Mouse (Mus musculus) embryonic facial prominence, embryonic 10.5 days (tissue): ENCODE measurements around the gene Brd7. TPM values are rescaled to one million over a fixed set of nuclear protein-coding genes. Genes with fewer than 3 reads are reported as not detected.

Experiments used
- DNase-seq: peaks from one replicate; pipeline ENCODE4 v3.0.0-alpha.2; 2017; ENCODE audit warnings: low spot score
- H3K27ac ChIP-seq: fragments of 300-500 bp; sonication (generic); replicated peaks from 2 replicates; pipeline ENCODE4 v1.5.1; 2016; ENCODE audit warnings: mild to moderate bottlenecking
- H3K27me3 ChIP-seq: fragments of 300-500 bp; sonication (generic); replicated peaks from 2 replicates; pipeline ENCODE4 v1.6.1; 2016; ENCODE audit warnings: low read depth, mild to moderate bottlenecking; ENCODE audit not compliant: poor library complexity, severe bottlenecking
- H3K36me3 ChIP-seq: fragments of 300-500 bp; sonication (generic); replicated peaks from 2 replicates; pipeline ENCODE4 v1.6.1; 2016; ENCODE audit warnings: mild to moderate bottlenecking, moderate library complexity
- H3K4me1 ChIP-seq: fragments of 300-500 bp; sonication (generic); 2 replicates; pipeline ENCODE4 v1.6.1; 2016
- H3K4me3 ChIP-seq: fragments of 300-500 bp; sonication (generic); 2 replicates; pipeline ENCODE4 v1.5.1; 2016; ENCODE audit warnings: mild to moderate bottlenecking, moderate library complexity
- H3K9me3 ChIP-seq: fragments of 300-500 bp; sonication (generic); 2 replicates; pipeline ENCODE4 v1.6.1; 2016; ENCODE audit warnings: mild to moderate bottlenecking
- WGBS: fragments of 180-500 bp; shearing (Covaris S2); methylation state at CpG from one replicate; pipeline ENCODE4 v1.1.7; 2016; 5-methylcytosine and 5-hydroxymethylcytosine counted together
- polyA plus RNA-seq: library from polyadenylated mRNA; unstranded; fragments of >200 nt; fragmentation: Nextera tagmentation; extraction: Ambion mirVana; gene quantifications from 2 replicates; pipeline ENCODE4 v1.2.1, GENCODE M21; 2016

Brd7 gene
- polyA plus RNA-seq, 1 experiment from 2014 or later, result 86.5 TPM

GRCm38 (mm10) chr8:88301589-88302437 is 60.2 kb downstream of the Brd7 start:
- no peak overlapping the region for H3K4me3 ChIP-seq
- no peaks in the 10 kb centered on the region for H3K36me3 ChIP-seq
- no peak for DNase-seq
- peaks cover 5% of the 10 kb centered on the region; the same call in 1 of the 2 replicates for H3K27me3 ChIP-seq
- H3K9me3 ChIP-seq, result no peaks in the 10 kb centered on the region
- peaks cover 25% of the 10 kb centered on the region for H3K4me1 ChIP-seq
- peak overlapping the region; percentile 44 for H3K27ac ChIP-seq
- WGBS, result 76% methylated on average over 15 of the region's 15 CpGs

- Histone ChIP-seq H3K9me3 (no peaks in the 10 kb centered on the region), H3K4me3 (no peak overlapping the region), H3K27me3 (peaks cover 5% of the 10 kb centered on the region; the same call in 1 of the 2 replicates), H3K27ac (peak overlapping the region; percentile 52), H3K36me3 (no peaks in the 10 kb centered on the region), H3K4me1 (peaks cover 25% of the 10 kb centered on the region)
- 82% methylated on average over 10 of the region's 10 CpGs for WGBS
- no peak for DNase-seq
Observed at GRCm38 (mm10) chr8:88299907-88300603, 61.9 kb downstream of the Brd7 start.

- Histone ChIP-seq H3K4me3 (no peak overlapping the region), H3K9me3 (no peaks in the 10 kb centered on the region), H3K27me3 (peaks cover 5% of the 10 kb centered on the region; the same call in 1 of the 2 replicates), H3K27ac (no peak overlapping the region), H3K36me3 (no peaks in the 10 kb centered on the region), H3K4me1 (peaks cover 25% of the 10 kb centered on the region)
- DNase-seq, result no peak
- 89% methylated on average over 10 of the region's 10 CpGs for WGBS
Observed at GRCm38 (mm10) chr8:88298733-88299103, 63.3 kb downstream of the Brd7 start.

GRCm38 (mm10) chr8:88297976-88298732 is 63.8 kb downstream of the Brd7 start:
- Histone ChIP-seq H3K36me3 (no peaks in the 10 kb centered on the region), H3K4me1 (peaks cover 25% of the 10 kb centered on the region), H3K27ac (no peak overlapping the region), H3K27me3 (peaks cover 5% of the 10 kb centered on the region; the same call in 1 of the 2 replicates), H3K9me3 (no peaks in the 10 kb centered on the region), H3K4me3 (no peak overlapping the region)
- DNase-seq, result no peak
- 62% methylated on average over 12 of the region's 12 CpGs for WGBS

GRCm38 (mm10) chr8:88294977-88295376 is 67.0 kb downstream of the Brd7 start:
- Histone ChIP-seq H3K4me3 (no peak overlapping the region), H3K4me1 (peaks cover 4% of the 10 kb centered on the region), H3K27ac (no peak overlapping the region), H3K9me3 (no peaks in the 10 kb centered on the region), H3K36me3 (no peaks in the 10 kb centered on the region), H3K27me3 (peaks cover 5% of the 10 kb centered on the region; the same call in 1 of the 2 replicates)
- 84% methylated on average over 2 of the region's 2 CpGs for WGBS
- DNase-seq, result no peak

GRCm38 (mm10) chr8:88293590-88294356 is 68.2 kb downstream of the Brd7 start:
- Histone ChIP-seq H3K4me3 (no peak overlapping the region), H3K4me1 (peaks cover 3% of the 10 kb centered on the region), H3K27me3 (no peaks in the 10 kb centered on the region), H3K36me3 (no peaks in the 10 kb centered on the region), H3K9me3 (no peaks in the 10 kb centered on the region), H3K27ac (no peak overlapping the region)
- 90% methylated on average over 9 of the region's 9 CpGs for WGBS
- no peak for DNase-seq

- WGBS, result 86% methylated on average over 3 of the region's 3 CpGs
- Histone ChIP-seq H3K27ac (no peak overlapping the region), H3K9me3 (no peaks in the 10 kb centered on the region), H3K4me1 (peaks cover 10% of the 10 kb centered on the region), H3K36me3 (no peaks in the 10 kb centered on the region), H3K4me3 (no peak overlapping the region), H3K27me3 (no peaks in the 10 kb centered on the region)
- DNase-seq, result no peak
Observed at GRCm38 (mm10) chr8:88292926-88293325, 69.1 kb downstream of the Brd7 start.

- no peaks in the 10 kb centered on the region for H3K9me3 ChIP-seq
- DNase-seq, result no peak
- H3K4me1 ChIP-seq, result peaks cover 11% of the 10 kb centered on the region
- no peaks in the 10 kb centered on the region for H3K36me3 ChIP-seq
- no peak overlapping the region for H3K4me3 ChIP-seq
- 89% methylated on average over 11 of the region's 11 CpGs for WGBS
- no peaks in the 10 kb centered on the region for H3K27me3 ChIP-seq
- no peak overlapping the region for H3K27ac ChIP-seq
Observed at GRCm38 (mm10) chr8:88291305-88291690, 70.7 kb downstream of the Brd7 start.

GRCm38 (mm10) chr8:88290326-88291304 is 71.4 kb downstream of the Brd7 start:
- H3K27me3 ChIP-seq, result no peaks in the 10 kb centered on the region
- no peaks in the 10 kb centered on the region for H3K36me3 ChIP-seq
- 82% methylated on average over 13 of the region's 13 CpGs for WGBS
- no peak overlapping the region for H3K4me3 ChIP-seq
- no peak overlapping the region for H3K27ac ChIP-seq
- peaks cover 16% of the 10 kb centered on the region for H3K4me1 ChIP-seq
- no peak for DNase-seq
- H3K9me3 ChIP-seq, result no peaks in the 10 kb centered on the region

- peaks cover 23% of the 10 kb centered on the region for H3K4me1 ChIP-seq
- no peaks in the 10 kb centered on the region for H3K36me3 ChIP-seq
- H3K27me3 ChIP-seq, result no peaks in the 10 kb centered on the region
- H3K4me3 ChIP-seq, result no peak overlapping the region
- H3K9me3 ChIP-seq, result no peaks in the 10 kb centered on the region
- H3K27ac ChIP-seq, result no peak overlapping the region
- WGBS, result 64% methylated on average over 1 of the region's 1 CpGs
- no peak for DNase-seq
Observed at GRCm38 (mm10) chr8:88289901-88290300, 72.1 kb downstream of the Brd7 start.

- Histone ChIP-seq H3K9me3 (no peaks in the 10 kb centered on the region), H3K36me3 (no peaks in the 10 kb centered on the region), H3K27me3 (no peaks in the 10 kb centered on the region), H3K27ac (peak overlapping the region; percentile 11; the same call in 1 of the 2 replicates), H3K4me3 (no peak overlapping the region), H3K4me1 (peaks cover 33% of the 10 kb centered on the region)
- no peak for DNase-seq
- 63% methylated on average over 12 of the region's 12 CpGs for WGBS
Observed at GRCm38 (mm10) chr8:88288622-88289242, 73.3 kb downstream of the Brd7 start.
